Mouse (Mus musculus) erythroblast, embryonic 14.5 days (primary cell): ENCODE results near the gene Atmin.

Experiments
- GATA1 ChIP-seq: IDR thresholded peaks from 2 replicates; pipeline ENCODE4 v1.6.1; 2012; ENCODE audit warnings: low read length, inconsistent platforms, mixed read lengths
- TAL1 ChIP-seq: IDR thresholded peaks from 3 replicates; pipeline ENCODE4 v1.6.1; 2012; ENCODE audit warnings: low read length, inconsistent platforms, mixed read lengths

DNA sequence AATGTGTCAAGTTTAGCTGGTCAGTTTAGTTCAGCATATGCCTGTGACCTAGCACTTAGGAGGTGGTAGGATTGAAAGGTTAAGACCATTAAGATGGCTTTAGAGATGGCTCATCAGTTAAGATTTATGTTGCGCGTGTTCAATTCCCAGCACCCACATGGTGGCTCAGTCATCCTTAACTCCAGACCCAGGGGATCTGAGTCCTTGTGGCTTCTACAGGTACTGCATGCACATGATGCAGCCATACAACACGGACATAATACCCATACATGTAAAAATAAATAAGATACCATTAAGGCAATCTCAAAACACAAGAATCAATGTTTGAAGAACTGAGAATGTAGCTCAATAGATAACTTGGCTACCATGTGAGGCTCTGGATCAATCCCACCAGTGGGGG lies 46.6 kb downstream of the Atmin start:
- TF ChIP-seq TAL1: no peak
- TF ChIP-seq GATA1: no peak
